Mouse (Mus musculus): ENCODE results near the gene Serpina1f.

DNA sequence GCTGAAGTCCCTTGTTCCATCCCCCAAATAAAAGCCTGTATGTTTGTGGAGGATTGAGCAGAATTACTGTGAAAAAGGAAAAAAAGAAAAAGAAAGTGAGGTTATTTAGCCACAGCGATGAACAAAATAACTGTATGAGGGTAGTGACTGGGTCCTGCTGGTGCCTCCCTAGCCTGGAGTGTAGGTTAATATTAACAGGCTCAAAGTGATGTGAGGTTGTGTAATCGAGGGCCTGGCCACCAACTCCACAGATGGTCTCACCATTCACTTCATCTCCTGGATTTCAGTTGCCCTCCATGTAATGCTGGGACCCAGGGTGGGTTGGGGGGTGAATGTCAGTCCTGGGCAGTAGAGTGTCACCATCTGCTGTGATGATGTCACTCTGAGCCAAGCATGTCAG lies 13.6 kb downstream of the Serpina1f start:
- TF ChIP-seq CTCF (IDR thresholded peaks at IDR 0.05; ENCODE audit: low read depth), result no peak
- TF ChIP-seq EP300 (optimal IDR thresholded peaks at IDR 0.05), result no peak

All from stomach, postnatal 0 days (tissue).